Mouse (Mus musculus) kidney, postnatal 0 days (tissue): ENCODE data around the gene 1700008O03Rik. TPM values are rescaled to one million over a fixed set of nuclear protein-coding genes. Genes with fewer than 3 reads are reported as not detected.

Source experiments
- ATAC-seq: fragments of 200-750 bp; cut with Nextera tagmentation; replicated peaks from 2 replicates; pipeline ENCODE4 v1.8.0; 2017; ENCODE audit warnings: low read depth, moderate number of reproducible peaks, moderate TSS enrichment, moderate library complexity; ENCODE audit not compliant: low FRiP score
- DNase-seq: peaks from one replicate; pipeline ENCODE4 v3.0.0-alpha.2; 2016; ENCODE audit warnings: low spot score
- H3K27ac ChIP-seq: fragments of 300-500 bp; sonication (generic); 2 replicates; pipeline ENCODE4 v1.5.1; 2014; ENCODE audit warnings: mild to moderate bottlenecking
- H3K27me3 ChIP-seq: fragments of 300-500 bp; sonication (generic); 2 replicates; pipeline ENCODE4 v1.6.1; 2014; ENCODE audit warnings: low read length, mixed read lengths; ENCODE audit not compliant: insufficient read depth
- H3K36me3 ChIP-seq: fragments of 300-500 bp; sonication (generic); 2 replicates; pipeline ENCODE4 v1.6.1; 2014; ENCODE audit warnings: low read length, mixed read lengths; ENCODE audit not compliant: insufficient read depth
- H3K4me1 ChIP-seq: fragments of 300-500 bp; sonication (generic); replicated peaks from 2 replicates; pipeline ENCODE4 v1.6.1; 2014; ENCODE audit warnings: antibody characterized with exemption, low read length, mixed read lengths; ENCODE audit not compliant: insufficient read depth
- H3K4me2 ChIP-seq: fragments of 300-500 bp; sonication (generic); 2 replicates; pipeline ENCODE4 v1.6.1; 2014; ENCODE audit warnings: mild to moderate bottlenecking, low read length, moderate library complexity, mixed read lengths
- H3K4me3 ChIP-seq: fragments of 300-500 bp; sonication (generic); replicated peaks from 2 replicates; pipeline ENCODE4 v1.5.1; 2014; ENCODE audit warnings: low read depth, low read length
- H3K9ac ChIP-seq: fragments of 300-500 bp; sonication (generic); 2 replicates; pipeline ENCODE4 v1.6.1; 2014; ENCODE audit warnings: low read depth, low read length
- H3K9me3 ChIP-seq: fragments of 300-500 bp; sonication (generic); replicated peaks from 2 replicates; pipeline ENCODE4 v1.6.1; 2016; ENCODE audit warnings: low read length, inconsistent platforms, mixed read lengths
- CTCF ChIP-seq: IDR thresholded peaks from 2 replicates; pipeline ENCODE4 v1.5.1; 2016; ENCODE audit warnings: antibody characterized with exemption, low read depth, mild to moderate bottlenecking, moderate library complexity
- WGBS: fragments of 180-500 bp; shearing (Covaris S2); extraction: QIAGEN DNeasy Blood & Tissue Kit; methylation state at CpG from one replicate; pipeline ENCODE4 v1.1.7; 2014; 5-methylcytosine and 5-hydroxymethylcytosine counted together
- polyA plus RNA-seq: library from polyadenylated mRNA; unstranded; fragments of >200 nt; fragmentation: Nextera tagmentation; extraction: Ambion mirVana; gene quantifications from 2 replicates; pipeline ENCODE4 v1.2.1, GENCODE M21; 2015

1700008O03Rik gene
- polyA plus RNA-seq, 1 experiment from 2014 or later, result 1.3 TPM

GRCm38 (mm10) chr7:44353601-44354340, 31.8 kb downstream of the 1700008O03Rik start:
- no peaks in the 10 kb centered on the region for H3K36me3 ChIP-seq
- 2% methylated on average over 35 of the region's 35 CpGs for WGBS
- no peak overlapping the region for H3K27ac ChIP-seq
- 0 out of 2 replicates have a peak overlapping the region, but pooled peaks have one; percentile 14 for H3K4me3 ChIP-seq
- H3K27me3 ChIP-seq, result peaks cover 71% of the 10 kb centered on the region
- DNase-seq (no peak), ATAC-seq (no peak)
- H3K4me2 ChIP-seq, result no peak overlapping the region
- no peak for TF ChIP-seq CTCF
- no peak overlapping the region for H3K9ac ChIP-seq
- H3K4me1 ChIP-seq, result peaks cover 3% of the 10 kb centered on the region; the same call in 1 of the 2 replicates
- H3K9me3 ChIP-seq, result no peaks in the 10 kb centered on the region

- Histone ChIP-seq H3K27me3 (peaks cover 71% of the 10 kb centered on the region), H3K27ac (no peak overlapping the region), H3K36me3 (no peaks in the 10 kb centered on the region), H3K9ac (no peak overlapping the region), H3K4me3 (0 out of 2 replicates have a peak overlapping the region, but pooled peaks have one; percentile 14), H3K9me3 (no peaks in the 10 kb centered on the region), H3K4me1 (peaks cover 3% of the 10 kb centered on the region; the same call in 1 of the 2 replicates), H3K4me2 (0 out of 2 replicates have a peak overlapping the region, but pooled peaks have one; percentile 6)
- TF ChIP-seq CTCF, result no peak
- WGBS, result 4% methylated on average over 65 of the region's 71 CpGs
- DNase-seq (no peak), ATAC-seq (no peak; the same call in 1 of the 2 replicates)
Observed at GRCm38 (mm10) chr7:44352750-44353600, 32.6 kb downstream of the 1700008O03Rik start.

GRCm38 (mm10) chr7:44351881-44352749, 33.5 kb downstream of the 1700008O03Rik start:
- 3% methylated on average over 71 of the region's 71 CpGs for WGBS
- no peak for DNase-seq

GRCm38 (mm10) chr7:44350957-44351711, 34.5 kb downstream of the 1700008O03Rik start:
- Histone ChIP-seq H3K4me1 (peaks cover 3% of the 10 kb centered on the region; the same call in 1 of the 2 replicates), H3K9ac (peak overlapping the region; percentile 42; the same call in 1 of the 2 replicates), H3K4me3 (peak overlapping the region; percentile 22), H3K36me3 (no peaks in the 10 kb centered on the region), H3K4me2 (peak overlapping the region; percentile 57), H3K27ac (no peak overlapping the region), H3K27me3 (peaks cover 57% of the 10 kb centered on the region), H3K9me3 (no peaks in the 10 kb centered on the region)
- TF ChIP-seq CTCF, result peak; percentile 90
- WGBS, result 2% methylated on average over 25 of the region's 25 CpGs
- ATAC-seq (peak; percentile 30; the same call in 1 of the 2 replicates), DNase-seq (peak; percentile 95)

More at GRCm38 (mm10) chr7:44351881-44352749, 33.5 kb downstream of the 1700008O03Rik start:
- Histone ChIP-seq H3K27ac (no peak overlapping the region), H3K4me2 (0 out of 2 replicates have a peak overlapping the region, but pooled peaks have one; percentile 6), H3K9me3 (no peaks in the 10 kb centered on the region), H3K36me3 (no peaks in the 10 kb centered on the region), H3K4me3 (0 out of 2 replicates have a peak overlapping the region, but pooled peaks have one; percentile 2), H3K4me1 (peaks cover 3% of the 10 kb centered on the region; the same call in 1 of the 2 replicates), H3K27me3 (peaks cover 65% of the 10 kb centered on the region), H3K9ac (no peak overlapping the region)
- ATAC-seq, result no peak
- no peak for TF ChIP-seq CTCF

- Histone ChIP-seq H3K4me3 (no peak overlapping the region), H3K36me3 (no peaks in the 10 kb centered on the region), H3K27ac (no peak overlapping the region), H3K4me1 (peaks cover 3% of the 10 kb centered on the region; the same call in 1 of the 2 replicates), H3K9me3 (no peaks in the 10 kb centered on the region), H3K4me2 (no peak overlapping the region), H3K27me3 (peaks cover 42% of the 10 kb centered on the region), H3K9ac (no peak overlapping the region)
- ATAC-seq, result no peak
- TF ChIP-seq CTCF, result no peak
- no peak for DNase-seq
- WGBS, result 7% methylated on average over 3 of the region's 3 CpGs
Observed at GRCm38 (mm10) chr7:44349043-44349442, 36.6 kb downstream of the 1700008O03Rik start.
